Mouse (Mus musculus) bone marrow, adult 2 months (tissue): ENCODE results near the gene 1520401A03Rik.

ENCODE experiments used
- CTCF ChIP-seq: fragments of 200-500 bp; IDR thresholded peaks from 2 replicates; pipeline ENCODE4 v1.5.1; 2011; ENCODE audit warnings: low read length, control low read depth; ENCODE audit not compliant: control insufficient read depth, insufficient read depth
- POLR2A ChIP-seq: fragments of 200-500 bp; IDR thresholded peaks from 2 replicates; pipeline ENCODE4 v1.6.1; 2011; ENCODE audit warnings: low read depth, mild to moderate bottlenecking, control low read depth, low read length, borderline replicate concordance; ENCODE audit not compliant: control insufficient read depth

DNA sequence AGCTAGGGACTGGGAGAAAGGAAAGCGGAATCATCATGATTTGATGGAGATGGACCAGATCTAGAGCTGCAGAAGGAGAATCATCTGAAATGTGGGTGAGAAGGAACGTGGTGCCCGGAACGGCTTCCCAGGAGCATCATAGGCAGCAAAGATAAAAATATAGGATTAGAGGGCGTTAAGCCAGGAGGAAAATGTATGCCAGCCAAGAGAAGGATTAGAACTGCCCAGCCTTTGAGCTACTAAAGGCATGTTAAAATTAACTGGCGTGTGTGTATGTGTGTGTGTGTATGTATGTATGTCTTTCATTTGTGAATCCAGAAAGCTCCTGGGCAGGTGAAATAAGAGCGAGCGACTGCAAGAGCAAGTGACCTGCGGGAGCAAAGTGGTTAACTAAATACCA is 19.3 kb downstream of the 1520401A03Rik start:
- TF ChIP-seq POLR2A (no peak), CTCF (no peak)
